Mouse (Mus musculus) 3T3-L1 (cell line): Measurements from ENCODE around the gene Rtkn.
A peak's percentile ranks its signal among the peaks of the same experiment; 100 is the strongest.

Experiments used
- DNase-seq: peaks from one replicate; pipeline ENCODE4 v3.0.0-alpha.2; 2015; ENCODE audit warnings: low read depth, low spot score

Rtkn gene

DNA sequence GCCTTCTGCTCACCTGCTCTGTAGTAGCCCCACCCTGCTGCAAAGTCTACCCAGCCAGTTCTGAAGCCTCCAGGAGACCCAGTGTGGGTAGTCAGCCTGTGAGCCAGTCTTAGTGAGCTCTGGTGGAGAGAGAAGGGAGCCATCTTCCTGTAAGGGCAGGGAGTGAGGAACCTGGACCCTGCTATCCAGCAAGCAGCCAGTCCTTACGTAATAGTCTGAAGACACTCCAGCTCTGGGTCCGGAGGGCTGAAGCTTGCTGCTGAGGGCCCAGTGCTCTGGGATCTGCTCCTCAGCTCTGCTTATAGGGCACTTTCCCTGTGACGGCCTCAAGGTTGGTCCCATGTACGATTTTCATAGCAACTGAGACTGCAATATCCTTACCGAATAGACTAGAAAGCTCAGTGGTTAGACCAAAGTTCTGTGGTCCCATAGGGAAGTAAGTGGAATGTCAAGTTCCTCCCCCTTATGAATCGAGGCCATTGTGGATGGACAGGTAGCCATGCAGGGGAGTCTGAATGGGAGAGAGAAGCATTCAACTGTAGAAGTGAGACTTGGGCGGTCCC lies at the start of gene Rtkn:
Gene Rtkn (plus strand): TSS at position 513 of the 563 bp plus-strand sequence.
- DNase-seq, result no peak

GRCm38 (mm10) chr6:83086121-83087035 lies 48.9 kb upstream of the Rtkn start, which contains the start of gene Lbx2:
Gene Lbx2 (plus strand): TSS chr6:83086367.
- no peak for DNase-seq

DNA sequence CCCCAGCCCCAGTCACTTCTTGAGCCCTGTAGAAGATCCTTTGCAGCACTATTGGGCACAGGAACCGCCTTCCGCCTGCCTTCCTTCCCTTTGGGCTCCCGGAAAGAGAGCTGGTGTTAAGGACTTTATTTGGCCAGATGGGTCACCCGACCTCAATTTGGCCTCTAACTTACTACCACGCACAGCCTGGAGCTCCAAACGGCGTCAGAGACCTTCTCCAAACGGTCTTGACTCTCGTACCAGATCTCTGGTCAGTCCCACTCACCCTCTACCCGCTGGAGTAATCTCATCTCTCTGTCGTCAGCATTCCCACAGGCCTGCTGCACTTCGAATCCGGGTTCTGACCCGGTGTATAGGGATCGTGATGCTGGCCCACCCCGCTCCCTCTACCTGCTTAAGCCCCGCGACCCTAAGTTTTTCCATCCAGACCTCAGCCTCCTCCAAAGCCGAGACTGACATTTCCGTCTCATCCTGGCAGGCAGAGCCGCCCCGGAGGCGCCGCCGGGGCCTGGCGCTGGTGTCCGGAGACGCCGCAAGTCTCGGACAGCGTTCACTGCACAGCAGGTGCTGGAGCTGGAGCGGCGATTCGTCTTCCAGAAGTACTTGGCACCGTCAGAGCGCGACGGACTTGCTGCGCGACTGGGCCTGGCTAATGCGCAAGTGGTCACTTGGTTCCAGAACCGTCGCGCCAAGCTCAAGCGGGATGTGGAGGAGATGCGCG lies 47.9 kb upstream of the Rtkn start:
- DNase-seq, result no peak

GRCm38 (mm10) chr6:83087926-83088260 lies 47.4 kb upstream of the Rtkn start:
- DNase-seq, result no peak

DNA sequence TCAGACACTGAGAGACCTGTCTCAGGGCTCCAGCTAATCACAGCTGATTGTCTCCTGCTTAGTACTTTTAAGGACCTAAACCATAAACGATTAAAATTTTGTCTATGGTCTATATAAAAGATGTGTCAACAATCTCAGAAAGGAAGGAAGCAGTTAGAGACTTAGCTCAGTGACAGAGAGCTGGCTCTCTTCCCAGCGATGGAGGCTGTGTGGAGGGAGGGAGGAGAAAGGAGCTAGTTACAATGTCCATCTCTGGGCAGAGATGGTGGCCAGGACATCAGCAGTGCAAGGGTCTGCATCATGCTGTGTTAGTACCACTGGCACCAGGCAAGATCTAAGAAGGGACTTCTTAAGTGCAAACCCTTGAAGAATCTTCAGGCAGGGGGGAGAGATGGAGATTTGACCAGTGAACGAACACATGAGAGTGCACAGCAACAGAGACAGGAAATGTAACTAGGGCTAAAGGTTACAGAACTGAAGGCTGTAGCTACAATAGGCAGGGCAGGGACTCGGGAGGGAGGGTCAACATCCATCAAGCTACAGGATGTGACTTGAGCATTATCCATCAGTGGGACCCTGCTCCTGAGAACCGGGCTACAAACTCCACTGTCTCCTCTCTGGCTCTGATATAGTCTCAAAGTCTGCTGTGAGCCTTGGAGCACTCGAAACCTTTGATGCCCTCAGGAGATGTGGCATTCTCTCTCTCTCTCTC lies 42.7 kb upstream of the Rtkn start:
- DNase-seq, result peak; percentile 56

GRCm38 (mm10) chr6:83095968-83096367 lies 39.3 kb upstream of the Rtkn start:
- no peak for DNase-seq

DNA sequence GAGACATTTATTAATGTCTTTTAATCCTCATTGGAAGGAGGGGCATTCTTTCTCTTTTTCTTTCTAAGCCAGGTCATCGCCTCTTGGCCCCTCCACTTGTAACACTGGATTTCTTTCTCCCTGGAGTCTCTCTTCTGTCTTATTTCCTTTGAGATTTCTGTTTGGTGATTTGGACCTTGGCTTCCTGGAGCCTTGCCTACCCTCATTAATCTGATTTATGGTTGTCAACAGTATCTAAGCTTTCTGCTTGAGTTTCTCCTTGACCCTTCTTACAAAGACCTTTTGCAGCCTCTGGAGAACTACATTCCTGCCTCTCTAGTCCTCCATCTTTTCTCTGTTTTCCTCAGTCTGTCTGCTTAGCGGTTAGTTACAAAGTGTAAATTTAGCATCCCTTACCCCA lies 36.9 kb upstream of the Rtkn start:
- peak; percentile 62 for DNase-seq

DNA sequence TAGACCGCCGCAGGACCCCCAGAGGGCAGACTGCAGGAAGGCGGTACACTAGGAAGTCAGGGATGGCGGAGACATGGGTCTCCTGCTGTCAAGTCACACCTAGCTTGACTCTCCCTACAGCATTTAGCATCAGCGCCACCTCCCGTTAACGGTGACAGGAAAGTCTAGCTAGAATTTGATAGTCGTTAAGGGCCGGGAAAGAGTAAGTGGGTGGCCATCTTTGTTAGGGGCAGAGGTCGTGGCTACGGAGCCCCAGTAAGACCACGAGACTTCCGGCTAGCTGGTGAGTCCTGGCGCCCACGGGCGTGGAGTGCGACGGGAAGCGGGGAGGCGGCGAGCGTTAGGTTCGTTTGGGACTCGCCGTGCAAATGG lies 34.0 kb upstream of the Rtkn start, which contains the start of the genes Ccdc142 and Gm42688:
Gene Ccdc142 (plus strand): TSS at position 286 of the 372 bp plus-strand sequence.
Gene Gm42688 (plus strand): TSS at position 302 of the 372 bp plus-strand sequence.
- DNase-seq, result peak; percentile 92

DNA sequence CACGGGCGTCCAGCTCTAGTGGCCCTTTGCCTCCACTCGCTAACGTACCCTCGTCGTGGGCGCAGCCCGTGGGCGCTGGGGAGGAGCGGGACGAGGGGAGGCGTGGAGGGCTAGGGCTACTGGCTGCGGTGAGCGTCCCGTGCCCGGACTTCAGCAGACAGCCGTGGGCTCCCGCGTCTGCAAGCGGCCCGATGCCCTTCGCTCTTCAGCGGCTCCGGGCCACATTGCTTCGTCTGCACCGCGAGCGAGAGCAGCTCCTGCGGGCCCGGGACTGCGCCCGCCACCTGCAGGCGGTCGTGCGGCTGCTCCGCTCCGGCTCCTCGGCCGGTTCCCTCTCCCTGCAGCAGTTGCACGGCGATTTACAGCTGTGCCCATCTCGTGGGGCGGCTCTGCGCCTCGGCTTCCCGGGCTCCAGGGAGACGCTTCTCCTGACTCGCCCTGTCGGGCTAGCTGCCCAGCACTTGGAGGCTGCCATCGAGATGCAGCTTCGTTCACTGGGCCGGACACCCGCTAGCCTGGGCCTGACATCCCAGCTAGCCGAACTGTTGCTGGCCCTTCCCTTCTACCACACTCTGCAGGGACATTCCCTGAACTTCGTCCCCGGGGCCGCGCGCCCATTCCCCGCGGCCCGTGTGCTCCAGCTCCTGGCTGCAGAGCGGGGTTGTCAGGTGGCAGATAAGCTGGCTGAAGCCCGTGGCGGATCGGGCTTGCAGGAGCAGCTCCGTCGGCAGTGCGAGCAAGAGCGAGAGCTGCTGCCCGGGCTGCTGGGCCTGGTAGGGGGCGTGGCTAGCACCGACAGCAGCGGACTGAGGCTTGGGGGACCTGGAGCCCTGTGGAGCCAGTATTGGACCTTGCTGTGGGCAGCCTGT lies 33.3 kb upstream of the Rtkn start:
- peak; percentile 78 for DNase-seq

DNA sequence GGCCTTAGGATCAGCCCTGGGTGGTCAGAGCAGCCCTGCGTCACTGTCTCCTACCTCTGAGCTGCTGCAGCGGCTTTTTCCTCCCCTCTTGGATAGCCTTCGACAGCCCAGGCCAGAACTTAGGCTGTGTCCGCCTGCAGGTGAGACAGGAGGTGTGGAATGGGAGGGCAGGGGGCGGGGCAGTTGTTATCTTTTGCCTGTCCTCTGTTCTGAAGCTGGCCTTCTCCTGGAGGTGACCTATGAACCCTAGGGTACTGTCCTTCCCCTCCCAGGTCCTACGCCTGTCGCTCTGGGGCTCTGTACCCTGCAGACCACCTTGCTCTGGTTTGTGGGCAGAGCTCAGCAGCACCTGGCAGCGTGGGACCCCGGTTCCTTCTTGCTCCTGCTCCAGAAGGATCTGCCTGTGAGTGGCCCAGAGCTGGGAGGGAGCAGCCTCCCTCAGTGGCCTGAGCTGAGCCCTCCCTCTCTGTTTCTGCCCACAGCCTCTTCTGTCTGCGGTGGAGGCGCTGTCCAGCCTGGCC lies 32.1 kb upstream of the Rtkn start:
- DNase-seq, result no peak

DNA sequence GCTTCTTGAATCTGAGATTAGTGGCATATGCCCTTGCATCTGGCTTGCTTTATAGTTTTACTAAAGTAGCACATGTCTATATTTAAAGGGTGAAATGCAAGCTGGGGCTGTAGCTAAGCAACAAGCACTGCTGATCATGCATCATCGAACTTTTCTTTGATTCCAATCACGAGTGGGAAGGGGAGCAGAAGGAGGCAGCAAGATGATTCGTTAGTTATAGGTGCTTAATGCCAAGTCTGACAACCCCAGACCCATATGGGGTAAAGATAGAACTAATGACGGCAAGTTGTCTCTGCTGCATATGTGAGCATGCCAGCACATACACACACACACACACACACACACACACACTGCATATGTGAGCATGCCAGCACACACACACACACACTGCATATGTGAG lies 31.1 kb upstream of the Rtkn start:
- DNase-seq, result no peak

DNA sequence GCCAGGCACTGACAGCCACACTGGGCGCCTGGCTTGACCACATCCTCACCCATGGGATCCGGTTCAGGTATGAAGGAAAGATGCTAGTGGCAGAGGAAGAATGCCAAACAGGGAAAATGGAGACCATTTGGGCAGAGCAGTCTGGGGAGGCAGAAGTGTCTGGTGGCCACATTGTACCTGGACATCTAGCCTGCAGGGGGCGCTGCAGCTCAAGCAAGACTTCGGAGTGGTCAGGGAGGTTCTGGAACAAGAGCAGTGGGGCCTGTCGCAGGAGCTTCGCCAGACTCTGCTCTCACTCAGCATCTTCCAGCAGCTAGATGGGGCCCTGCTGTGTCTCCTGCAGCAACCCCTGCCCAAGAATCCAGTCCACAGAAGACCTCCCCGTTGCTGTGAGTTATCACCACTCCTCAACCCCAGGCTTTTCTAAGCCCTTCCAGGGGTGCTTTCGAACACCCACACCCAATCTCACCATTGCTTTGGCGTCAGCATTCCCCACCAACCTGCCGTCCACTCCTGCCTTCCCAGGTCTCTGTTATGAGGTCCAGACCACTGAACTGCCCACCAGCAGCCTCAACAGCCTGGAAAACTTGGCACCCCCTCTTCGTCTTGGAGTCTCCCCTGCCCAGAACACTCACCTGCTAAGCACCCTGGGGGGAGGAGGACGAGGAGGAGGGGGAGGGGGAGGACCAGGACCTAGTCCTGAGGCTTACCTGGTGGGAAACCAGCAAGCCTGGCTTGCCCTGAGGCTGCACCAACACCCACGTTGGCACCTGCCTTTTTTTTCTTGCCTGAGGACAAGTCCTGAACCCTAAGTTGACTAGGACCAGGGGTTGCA lies 27.5 kb upstream of the Rtkn start:
- peak; percentile 91 for DNase-seq

DNA sequence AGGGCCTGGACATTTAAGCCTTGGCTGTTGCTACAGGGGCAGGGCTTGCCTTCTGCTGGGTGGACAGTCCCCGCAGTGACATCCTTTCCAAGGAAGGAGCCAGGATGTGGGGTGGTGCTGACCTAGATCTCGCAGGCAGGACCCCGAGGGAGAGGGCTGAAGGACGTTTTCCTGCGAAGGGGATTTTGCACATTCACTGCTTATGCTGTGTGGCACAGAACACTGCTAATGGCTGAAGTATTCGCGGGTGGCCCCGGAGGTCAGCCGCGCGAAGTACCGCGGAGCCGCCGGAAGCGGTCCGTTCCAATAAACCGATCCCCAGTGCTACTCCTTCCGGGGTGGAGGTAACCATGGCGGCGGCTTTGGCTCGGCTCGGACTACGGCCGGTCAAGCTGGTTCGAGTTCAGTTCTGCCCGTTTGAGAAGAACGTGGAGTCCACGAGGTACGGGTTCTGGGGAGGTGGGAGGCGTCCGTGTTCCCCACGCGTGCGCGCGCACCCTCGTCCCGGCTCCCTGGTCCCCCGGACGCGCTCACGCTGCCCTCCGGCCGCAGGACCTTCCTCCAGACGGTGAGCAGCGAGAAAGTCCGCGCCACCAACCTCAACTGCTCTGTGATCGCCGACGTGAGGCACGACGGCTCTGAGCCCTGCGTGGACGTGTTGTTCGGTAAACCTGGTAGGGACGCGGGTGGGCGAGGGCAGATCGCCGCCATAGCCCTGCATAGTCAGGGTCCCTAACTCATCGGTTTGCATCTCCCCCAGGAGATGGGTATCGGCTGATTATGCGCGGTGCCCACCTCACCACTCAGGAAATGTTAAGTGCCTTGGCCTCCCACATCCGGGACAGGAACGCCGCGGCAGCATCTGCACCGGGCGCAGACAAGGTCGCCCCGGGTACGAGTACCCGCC lies 26.2 kb upstream of the Rtkn start, which contains the start of gene Mrpl53:
Gene Mrpl53 (plus strand): TSS at position 279 of the 907 bp plus-strand sequence.
- DNase-seq, result peak; percentile 82

DNA sequence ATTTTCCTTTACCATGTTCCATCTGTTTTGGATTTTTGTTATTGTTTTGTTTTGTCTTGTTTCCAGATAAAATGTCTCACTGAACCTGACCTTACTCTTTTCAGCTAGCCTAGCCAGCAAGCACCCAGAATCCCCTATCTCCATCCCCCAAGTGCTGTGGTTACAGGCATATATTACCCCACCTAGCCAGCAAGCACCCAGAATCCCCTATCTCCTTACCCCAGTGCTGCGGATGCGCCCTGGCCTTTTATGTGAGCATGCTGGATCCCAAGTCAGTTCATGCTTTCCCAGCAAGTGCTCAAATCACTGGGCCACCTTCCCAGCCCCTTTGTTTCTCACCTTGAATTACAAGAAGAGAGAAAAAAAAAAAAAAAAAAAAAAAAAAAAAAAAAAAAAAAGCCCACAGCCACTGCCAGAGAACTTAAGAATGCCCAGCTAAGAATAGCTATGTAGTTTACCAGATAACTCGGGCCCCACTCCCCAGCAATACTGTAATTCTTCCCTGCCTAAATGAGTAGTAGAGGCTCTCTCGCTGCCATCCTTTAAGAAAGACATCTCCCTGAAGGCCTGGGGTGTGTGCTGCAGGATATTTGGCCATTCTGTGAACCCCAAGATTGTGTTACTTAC lies 23.6 kb upstream of the Rtkn start:
- DNase-seq, result no peak

- DNase-seq, result peak; percentile 94
Measured at GRCm38 (mm10) chr6:83115011-83115671, 20.1 kb upstream of the Rtkn start, which contains the start of gene Mogs. Gene Mogs (plus strand): TSS chr6:83115496.

DNA sequence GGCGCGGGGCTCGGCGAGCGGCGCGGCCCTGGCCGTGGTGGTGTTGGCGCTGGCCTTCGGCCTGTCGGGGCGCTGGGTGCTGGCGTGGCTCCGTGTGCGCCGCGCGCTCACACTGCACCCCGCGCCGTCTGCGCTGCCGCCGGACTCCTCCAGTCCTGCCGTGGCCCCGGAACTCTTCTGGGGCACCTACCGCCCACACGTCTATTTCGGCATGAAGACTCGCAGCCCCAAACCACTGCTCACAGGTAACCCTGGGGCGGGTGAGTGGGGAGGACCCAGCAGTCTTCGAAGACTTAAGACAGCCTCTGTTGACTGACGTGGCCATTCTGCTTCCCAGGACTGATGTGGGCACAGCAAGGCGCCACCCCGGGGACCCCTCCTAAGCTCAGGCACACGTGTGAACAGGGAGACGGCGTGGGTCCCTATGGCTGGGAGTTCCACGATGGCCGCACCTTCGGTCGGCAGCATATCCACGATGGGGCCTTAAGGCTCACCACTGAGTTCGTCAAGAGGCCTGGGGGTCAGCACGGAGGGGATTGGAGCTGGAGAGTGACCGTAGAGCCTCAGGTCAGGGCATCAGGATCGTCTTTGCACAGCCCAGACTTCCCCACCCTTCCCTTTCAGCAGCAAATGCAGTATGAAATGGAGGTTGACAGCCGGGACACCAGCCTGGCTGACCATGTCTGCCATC lies 19.4 kb upstream of the Rtkn start:
- DNase-seq, result no peak
